Mouse (Mus musculus): ENCODE results near the gene Pdcd2. TPM values are rescaled to one million over a fixed set of nuclear protein-coding genes. Genes with fewer than 3 reads are reported as not detected.
A peak's percentile ranks its signal among the peaks of the same experiment; 100 is the strongest.
"Not testable (repeated sequence)": the region's sequence is repeated elsewhere in the genome, so short reads cannot be mapped to it uniquely, and the experiment has no call there.

Pdcd2 gene
- total RNA-seq (2015; ENCODE audit: low replicate concordance) (8.8 and 9.7 TPM in 2 replicates), total RNA-seq (2017; ENCODE audit: low replicate concordance) (8.4 and 10.5 TPM in 2 replicates)

DNA sequence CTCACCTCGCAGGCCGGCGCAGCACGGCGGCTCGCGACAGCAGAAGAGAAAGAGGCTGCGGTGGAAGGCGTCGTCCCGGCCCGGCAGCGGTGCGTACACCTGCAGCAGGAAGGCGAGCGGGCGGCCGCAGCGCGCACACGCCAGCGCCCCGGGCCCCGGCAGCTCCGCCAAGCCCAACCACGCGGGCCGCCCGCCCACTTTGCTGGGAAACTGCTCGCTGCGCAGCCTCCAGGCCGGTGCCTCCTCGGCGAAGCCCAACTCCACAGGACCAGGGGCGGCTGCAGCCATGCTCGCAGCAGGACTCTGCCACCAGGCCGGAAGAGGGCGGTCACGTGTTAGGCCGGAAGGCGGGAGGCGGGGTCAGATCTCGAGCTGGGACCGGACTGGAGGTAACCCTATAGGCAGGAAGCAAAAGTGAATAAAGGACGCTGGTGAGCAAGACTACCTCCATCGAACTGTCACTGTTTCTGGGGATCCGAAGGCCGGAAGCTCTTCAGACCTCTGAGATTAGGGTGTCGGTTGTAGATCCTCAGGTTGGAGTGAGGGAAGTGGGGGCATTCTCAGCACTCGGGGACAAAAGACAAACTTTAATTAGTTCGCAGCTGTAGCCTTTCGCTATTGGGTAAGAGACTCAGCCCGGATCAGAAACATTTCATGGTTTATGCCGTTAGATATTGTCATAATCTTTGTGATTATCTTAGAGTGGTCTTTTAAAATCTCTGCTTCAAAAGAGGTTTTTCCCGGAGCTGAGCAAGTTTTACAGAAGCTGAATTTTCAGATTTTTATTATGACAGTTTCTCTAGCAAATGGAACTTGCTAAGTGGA is at the start of gene Pdcd2:
Pdcd2 (minus strand) TSS at position 316 of the 825 bp plus-strand sequence.
- ATAC-seq (replicated peaks; ENCODE audit: low FRiP score, poor library complexity, severe bottlenecking), result peak; percentile 100

DNA sequence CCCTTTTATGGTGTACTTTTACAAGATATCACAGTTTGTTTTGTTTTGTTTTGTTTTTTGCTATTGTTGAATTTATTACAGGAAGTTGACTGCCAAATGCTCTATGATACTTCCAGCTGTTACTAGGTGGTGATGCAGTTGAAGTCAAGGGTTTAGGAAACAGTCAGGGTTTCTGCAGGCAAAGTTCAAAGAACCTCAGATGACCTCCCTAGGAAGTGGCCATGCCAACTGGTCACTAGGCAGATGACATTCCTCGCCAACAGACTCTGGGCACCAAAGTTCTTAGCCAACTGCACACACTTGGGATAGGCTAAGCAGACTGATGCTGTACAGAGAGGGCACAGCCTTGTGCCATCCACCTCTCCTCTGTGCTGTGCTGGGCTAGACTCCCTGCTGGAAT is 48.0 kb upstream of the Pdcd2 start:
- ATAC-seq (replicated peaks; ENCODE audit: low FRiP score, poor library complexity, severe bottlenecking), result no peak

DNA sequence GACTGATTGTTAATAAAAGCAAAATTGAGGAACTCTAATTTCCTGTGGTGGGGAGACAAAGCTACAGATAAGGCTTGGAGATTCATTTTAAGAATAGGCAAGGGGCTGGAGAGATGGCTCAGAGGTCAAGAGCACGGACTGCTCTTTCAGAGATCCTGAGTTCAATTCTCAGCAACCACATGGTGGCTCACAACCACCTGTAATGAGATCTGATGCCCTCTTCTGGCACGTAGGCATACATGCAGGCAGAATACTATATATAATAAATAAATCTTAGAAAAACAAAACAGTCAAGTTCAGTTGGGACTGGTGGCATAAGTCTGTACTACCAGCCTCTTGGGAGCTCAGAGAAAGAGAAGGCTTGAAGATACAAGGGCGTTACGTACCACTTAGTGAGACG is 39.8 kb upstream of the Pdcd2 start:
- no peak for ATAC-seq (replicated peaks; ENCODE audit: low FRiP score, poor library complexity, severe bottlenecking)

DNA sequence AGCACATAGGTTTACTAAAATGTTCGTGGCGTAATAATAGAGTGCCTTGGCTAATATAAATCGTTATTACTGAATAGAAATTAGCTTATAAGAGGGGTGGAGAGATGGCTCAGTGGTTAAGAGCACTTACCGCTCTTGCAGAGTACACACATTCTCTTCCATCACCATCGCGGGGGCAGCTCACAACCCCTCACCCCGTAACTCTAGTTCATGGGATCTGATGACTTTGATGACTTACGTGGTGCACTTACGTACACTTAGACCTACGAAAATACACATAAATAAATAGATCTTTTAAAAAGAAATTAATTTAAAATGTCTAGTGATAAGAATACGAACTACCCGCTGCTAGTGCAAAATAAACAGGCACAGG is 37.8 kb upstream of the Pdcd2 start:
- ATAC-seq (replicated peaks; ENCODE audit: low FRiP score, poor library complexity, severe bottlenecking), result no peak

DNA sequence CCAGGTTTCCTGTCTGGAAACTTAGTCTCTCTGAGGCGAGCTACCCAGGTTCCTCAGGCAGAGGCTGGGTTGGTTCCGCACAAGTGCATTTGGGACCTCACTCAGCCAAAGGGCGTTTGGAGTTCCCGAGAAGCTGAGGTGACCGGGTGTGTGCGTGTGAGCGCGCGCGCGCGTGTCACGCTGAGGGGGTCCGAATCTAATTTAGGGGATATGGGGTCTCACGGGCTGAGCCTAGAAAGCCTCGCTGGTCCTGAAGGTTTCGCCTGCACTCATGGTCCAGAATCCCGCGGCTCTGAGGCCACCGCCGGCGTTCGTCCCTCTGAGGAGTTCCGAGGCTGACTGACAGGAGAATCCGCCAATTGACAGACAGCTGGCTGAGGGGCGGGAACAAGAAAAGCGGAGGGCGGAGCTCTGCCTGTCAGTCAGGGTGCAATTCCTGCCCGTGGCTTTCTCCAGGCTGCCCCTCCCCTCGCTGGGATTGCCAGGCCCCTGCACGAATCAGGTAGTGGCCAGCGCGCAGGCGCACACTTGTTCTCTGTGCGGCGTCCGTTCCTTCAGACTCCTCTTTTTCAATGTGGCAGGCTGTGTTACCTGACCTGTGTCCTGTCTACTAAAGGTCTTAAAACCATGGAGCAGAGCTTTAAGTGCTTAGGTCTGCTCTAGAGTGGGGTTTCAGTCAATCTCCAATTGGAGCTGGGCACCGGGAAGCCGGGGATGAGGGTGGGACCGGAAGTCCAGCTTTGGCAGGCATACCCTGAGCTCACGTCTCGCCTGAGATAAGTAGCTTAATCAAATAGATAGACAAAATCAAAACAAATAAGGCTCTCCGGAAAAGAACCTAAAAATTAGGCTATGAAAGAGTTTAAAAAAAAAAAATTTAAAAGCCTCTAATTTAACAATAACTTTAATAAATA is 37.2 kb upstream of the Pdcd2 start, which contains the start of gene Prdm9:
Prdm9 (minus strand) TSS at position 341 of the 914 bp plus-strand sequence.
- ATAC-seq (replicated peaks; ENCODE audit: low FRiP score, poor library complexity, severe bottlenecking), result peak; percentile 100

DNA sequence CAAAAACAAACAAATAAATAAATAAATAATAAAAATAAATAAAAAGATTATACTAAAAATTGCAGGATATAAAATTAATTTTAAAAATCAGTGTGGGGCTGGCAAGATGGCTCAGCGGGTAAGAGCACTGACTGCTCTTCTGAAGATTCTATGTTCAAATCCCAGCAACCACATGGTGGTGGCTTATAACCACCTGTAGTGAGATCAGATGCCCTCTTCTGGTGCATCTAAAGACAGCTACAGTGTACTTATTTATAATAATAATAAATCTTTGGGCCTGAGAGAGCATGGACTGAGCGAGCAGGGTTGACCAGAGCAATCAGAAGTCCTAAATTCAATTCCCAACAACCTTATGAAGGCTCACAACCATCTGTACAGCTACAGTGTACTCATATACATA is 32.8 kb upstream of the Pdcd2 start:
- ATAC-seq (replicated peaks; ENCODE audit: low FRiP score, poor library complexity, severe bottlenecking), result no peak

DNA sequence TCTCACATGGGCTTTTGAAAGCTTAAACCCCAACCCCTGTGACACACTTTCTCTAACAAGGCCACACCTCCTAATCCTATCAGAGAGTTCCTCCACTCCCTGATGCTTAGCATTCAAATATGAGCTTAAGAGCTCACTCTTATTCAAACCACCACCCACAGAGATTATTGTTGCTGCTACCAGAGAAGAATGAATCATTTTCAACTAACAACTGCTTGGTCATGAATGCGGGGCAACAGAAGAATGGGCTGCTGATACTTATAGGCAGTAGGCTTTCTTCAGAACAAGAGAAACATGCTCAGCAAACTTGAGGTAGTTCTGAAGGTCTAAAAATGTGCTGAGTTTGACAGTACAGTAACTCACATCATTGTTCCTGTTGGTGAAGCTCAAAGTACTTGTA is 22.6 kb upstream of the Pdcd2 start:
- no peak for ATAC-seq (replicated peaks; ENCODE audit: low FRiP score, poor library complexity, severe bottlenecking)

DNA sequence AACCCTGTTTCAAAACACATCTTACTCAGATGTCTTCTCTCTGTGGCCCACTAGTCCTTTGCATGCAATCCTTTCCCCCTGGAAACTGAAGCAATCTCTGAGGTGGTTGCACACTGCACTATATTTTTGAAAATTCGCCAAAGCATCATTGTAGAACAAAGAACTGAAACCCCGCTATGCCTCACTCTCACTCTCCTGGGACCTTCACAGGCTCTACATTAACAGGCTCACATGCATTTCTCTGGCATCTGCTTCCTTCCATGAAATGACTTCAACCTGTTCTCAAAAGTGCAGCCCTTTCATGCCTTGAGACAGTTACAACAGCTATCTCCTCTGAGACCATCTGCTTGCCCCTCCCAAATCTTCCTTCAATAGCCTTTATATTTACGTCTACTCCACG is 19.3 kb upstream of the Pdcd2 start:
- no peak for ATAC-seq (replicated peaks; ENCODE audit: low FRiP score, poor library complexity, severe bottlenecking)

DNA sequence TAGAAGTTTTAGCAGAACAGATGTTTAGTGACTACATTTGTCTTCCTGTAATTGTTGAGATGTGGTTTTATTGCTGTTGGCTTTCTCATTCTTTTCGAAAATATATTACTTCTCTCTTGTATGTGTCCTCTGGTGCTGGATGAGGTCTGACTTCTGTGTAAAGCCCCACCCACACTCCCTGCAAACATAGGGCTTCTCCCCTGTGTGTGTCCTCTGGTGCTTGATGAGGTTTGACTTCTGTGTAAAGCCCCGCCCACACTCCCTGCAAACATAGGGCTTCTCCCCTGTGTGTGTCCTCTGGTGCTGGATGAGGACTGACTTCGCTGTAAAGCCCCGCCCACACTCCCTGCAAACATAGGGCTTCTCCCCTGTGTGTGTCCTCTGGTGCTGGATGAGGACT is 16.8 kb upstream of the Pdcd2 start:
- ATAC-seq (replicated peaks; ENCODE audit: low FRiP score, poor library complexity, severe bottlenecking), result not testable (repeated sequence)

DNA sequence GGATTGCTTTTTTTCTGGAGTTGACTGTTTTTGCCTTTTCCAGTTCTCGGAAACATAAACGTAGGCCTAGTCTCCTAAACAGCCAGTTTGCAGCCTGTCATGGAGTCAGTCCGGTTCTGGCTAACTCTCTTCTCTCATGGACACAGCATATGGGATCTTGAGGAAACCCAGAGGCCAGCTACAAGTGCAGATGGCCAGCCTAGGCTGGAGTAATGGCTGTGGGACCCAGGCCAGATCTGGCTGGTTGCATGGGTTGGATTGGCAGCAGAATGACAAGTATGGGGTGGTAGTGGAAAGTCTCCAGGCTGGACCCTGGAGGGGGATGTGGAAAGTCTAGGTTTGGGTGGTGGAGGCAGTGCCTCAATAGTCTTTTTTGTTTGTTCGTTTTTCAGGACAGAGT is 13.2 kb upstream of the Pdcd2 start:
- no peak for ATAC-seq (replicated peaks; ENCODE audit: low FRiP score, poor library complexity, severe bottlenecking)

DNA sequence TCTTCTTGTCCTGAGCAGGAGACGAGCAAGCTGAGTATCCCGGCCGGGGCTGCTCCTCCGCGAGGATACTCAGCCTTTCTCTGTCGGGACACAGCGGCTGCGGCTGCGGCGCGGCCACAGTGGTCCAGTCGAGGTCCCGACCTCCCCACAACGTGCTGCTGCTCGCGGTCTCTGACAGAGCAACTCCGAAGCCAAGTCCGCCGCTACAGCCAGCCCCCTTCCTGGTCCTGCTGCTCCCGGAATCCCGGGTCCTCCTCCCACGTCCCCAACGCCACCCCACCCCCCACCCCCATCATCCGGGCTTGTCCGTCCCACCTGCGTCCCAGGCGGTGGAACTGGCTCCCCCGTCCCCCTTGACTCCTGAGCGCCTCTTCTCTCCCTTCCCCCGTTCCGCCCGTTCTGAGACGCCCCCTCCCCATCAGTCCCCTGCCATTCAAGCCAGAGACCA is 9.4 kb upstream of the Pdcd2 start:
- no peak for ATAC-seq (replicated peaks; ENCODE audit: low FRiP score, poor library complexity, severe bottlenecking)

DNA sequence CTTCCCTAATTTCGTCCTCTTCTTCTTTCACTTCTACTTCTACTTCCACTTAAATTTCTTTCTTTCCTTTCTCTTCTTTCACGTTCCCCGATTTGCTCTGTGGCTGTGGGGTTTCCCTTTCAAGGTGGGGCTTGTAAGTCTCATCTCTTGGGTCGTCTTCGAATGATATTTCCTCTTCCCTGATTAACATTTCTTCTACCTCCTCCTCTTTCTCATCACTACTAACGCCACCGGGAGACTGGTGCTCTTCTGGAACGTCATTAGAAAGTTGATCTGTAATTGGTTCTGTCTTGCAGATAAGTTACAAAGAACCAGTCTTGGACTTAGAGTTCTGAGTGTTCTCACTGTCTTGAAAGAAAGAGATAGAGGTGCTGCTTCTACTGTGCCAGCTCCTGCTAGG is 8.8 kb upstream of the Pdcd2 start:
- no peak for ATAC-seq (replicated peaks; ENCODE audit: low FRiP score, poor library complexity, severe bottlenecking)

DNA sequence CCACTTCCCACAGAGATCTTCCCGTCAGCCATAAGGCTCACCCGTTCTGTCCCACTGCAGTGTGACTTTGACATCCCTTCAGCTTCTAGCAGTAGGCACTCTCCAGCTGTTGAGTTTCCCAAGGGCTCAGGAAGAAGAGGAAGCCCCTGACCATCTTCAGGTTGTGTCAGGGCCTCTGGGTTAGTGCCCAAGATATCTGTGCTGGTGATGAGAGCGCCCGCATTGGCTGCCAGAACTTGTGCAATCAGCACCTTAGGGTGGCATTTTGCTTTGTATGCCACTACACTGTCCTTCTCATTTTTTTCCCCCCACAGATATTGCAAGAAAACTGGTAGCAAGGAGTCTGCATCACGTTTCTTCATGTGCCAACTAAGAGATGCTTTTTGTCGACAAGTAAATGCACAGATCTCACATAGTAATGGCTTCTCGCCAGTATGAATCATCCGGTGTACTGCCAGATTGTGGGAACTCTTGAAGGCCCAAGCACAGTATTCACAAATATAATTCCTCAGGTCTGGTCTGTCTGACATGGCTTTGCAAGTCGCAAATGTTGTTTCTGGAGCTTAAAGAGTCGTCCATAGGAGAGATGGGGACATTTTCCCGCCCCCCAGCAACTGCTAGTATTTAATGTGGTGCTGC is 8.2 kb upstream of the Pdcd2 start:
- no peak for ATAC-seq (replicated peaks; ENCODE audit: low FRiP score, poor library complexity, severe bottlenecking)

DNA sequence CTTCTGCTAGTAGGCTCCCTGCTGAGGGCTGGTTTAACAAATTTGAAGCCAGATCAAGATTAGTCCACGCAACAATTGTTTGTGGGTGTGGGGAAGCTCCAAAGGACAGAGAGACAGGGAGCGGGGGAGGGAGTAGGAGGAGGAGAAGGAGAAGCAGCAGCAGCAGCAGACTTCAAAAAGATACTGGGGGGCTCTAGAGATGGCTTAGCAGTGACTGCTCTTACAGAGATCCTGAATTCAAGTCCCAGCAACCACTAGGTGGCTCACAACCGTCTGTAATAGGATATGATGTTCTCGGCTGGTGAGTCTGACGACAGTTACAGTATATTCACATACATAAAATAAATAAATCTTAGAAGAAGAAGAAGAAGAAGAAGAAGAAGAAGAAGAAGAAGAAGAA is 3.0 kb upstream of the Pdcd2 start:
- ATAC-seq (replicated peaks; ENCODE audit: low FRiP score, poor library complexity, severe bottlenecking), result no peak

DNA sequence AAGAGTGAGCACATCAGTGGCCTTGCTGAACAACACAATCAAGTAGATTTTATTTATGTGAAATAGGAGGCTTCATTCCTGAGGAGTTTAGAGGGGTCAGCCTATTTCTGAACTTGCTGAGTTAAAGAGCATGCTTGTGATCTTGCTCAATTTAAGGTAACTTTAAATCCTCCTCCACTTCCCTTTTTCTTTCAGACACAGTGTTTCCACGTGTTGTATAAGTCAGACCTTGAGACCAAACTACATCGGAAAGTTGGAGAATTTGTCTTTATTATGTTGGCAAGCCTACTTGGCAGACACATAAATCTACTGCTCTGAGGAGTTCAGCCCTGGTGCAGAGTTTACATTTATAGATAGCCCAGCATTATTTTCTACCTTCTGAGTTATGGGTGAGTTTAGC is 1.8 kb upstream of the Pdcd2 start:
- no peak for ATAC-seq (replicated peaks; ENCODE audit: low FRiP score, poor library complexity, severe bottlenecking)

DNA sequence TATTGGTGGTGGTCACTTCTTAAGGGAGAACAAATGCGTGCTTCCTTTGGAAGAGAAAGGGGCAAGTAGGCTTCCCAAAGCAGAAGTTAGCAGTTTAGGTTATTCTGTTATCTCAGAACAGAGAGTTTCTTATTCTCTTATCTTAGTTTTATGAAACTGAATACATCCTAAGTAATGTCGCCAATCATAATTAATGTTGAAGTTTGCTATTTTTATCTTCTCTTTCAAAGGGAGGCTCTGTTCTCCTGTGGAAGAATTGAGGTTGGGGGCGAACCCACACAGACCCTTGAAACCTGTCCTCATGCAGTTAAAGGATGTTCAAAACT is 673 bp upstream of the Pdcd2 start:
- no peak for ATAC-seq (replicated peaks; ENCODE audit: low FRiP score, poor library complexity, severe bottlenecking)

DNA sequence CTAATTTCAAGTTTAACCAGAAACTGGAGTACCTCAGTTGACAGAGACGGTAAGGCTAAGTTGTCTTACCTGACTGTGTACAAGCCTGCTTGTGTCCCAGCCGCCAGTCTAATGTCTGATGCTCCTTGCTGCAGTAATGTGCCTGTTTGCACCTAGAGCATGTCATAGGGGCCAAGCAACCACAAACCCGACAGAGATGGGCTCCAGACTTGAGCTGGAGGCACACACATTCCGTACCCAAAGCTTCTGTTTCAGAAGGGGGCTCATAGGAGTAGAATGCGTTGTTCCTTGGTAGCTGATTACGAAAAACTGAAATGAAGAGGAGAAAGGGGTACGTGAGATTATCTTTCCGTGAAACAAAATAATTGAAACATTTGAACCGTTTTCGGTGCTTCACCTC is 797 bp downstream of the Pdcd2 start:
- ATAC-seq (replicated peaks; ENCODE audit: low FRiP score, poor library complexity, severe bottlenecking), result no peak

DNA sequence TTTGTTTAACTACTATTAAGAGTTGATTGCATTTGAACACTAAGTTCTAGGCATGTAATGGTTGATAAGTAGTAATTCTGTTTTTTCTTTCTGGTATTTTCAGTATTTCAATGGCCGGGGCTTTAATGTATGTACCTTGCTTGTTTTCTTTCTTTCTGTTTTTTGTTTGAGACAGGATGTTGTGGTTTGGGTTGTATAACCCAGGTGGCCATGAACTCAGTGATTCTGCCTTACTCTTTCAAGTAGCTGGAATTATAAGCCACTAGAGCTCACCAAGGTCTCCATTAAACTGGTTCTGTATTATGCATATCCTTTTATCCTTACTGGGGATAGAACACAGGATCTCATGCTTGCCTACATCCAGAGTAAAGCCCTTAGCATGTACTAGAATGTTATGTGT is 8.3 kb downstream of the Pdcd2 start:
- ATAC-seq (replicated peaks; ENCODE audit: low FRiP score, poor library complexity, severe bottlenecking), result no peak

DNA sequence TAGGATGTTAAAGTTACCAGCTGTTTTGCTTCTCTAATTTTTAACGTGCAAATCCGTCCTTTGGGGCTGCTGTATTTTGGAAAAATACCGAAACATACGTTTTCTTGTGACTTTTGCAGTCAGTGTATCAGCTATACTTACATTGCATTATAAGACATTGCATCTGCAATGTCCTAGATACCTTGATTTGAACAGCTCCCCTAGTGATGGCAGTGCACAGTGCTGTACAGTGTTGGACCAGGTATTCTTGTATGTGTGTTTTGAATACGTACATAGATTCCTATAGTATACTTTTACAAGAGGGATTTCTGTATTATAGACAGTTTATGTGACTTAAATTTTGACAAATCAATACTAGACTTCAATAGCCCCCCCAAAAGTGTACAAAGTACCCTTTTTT is 8.9 kb downstream of the Pdcd2 start:
- no peak for ATAC-seq (replicated peaks; ENCODE audit: low FRiP score, poor library complexity, severe bottlenecking)

DNA sequence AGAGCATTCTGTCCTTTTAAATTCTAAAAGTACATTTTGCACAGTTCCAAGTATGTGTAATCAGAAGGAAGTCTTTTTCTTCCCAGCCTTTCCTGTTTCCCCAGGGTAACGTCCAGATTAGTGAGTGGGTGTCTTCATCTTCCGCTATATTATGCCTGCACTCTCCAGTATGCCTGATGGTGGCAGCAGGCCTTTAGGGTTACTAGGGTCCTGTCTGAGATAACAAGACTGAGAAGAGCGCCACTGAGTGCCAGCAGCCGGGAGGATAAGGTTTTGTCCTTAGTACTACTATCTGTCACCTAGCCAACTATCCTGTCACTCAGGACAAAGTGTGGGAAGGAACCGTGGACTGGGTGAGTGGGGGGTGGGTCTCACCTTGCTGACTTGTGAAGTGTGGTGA is 9.3 kb downstream of the Pdcd2 start:
- no peak for ATAC-seq (replicated peaks; ENCODE audit: low FRiP score, poor library complexity, severe bottlenecking)

DNA sequence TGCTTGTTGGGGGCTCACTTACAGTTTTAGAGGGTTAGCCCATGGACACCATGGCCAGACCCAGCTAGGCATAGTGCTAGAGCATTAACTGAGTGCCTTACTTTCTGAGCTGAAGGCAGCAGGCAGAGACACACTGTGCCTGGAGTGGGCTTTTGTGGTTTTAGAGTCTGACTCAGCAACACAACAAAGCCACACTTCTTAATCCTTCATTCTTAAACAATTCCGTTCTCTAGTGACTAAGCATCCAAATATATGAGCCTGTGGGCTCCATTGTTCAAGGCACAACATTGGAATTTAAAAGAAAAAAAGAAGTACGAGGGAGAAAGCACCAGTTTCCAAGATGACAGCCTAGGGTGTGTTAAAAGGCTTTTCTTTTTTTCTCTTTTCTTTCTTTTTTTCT is 16.4 kb downstream of the Pdcd2 start:
- ATAC-seq (replicated peaks; ENCODE audit: low FRiP score, poor library complexity, severe bottlenecking), result no peak

Measured in erythroid progenitor cell, adult 5-6 weeks (primary cell).